8 mouse cellular contexts compared by ENCODE assay signal in genomic region chr1:119047462-119048371, GRCm38 (mm10). TPM values are rescaled to one million over a fixed set of nuclear protein-coding genes. Genes with fewer than 3 reads are reported as not detected.
A peak's percentile ranks its signal among the peaks of the same experiment; 100 is the strongest.
DNase-seq lines count a peak whose midpoint lies in the region; ATAC-seq and TF ChIP-seq lines count a peak whose summit lies in the region.

No protein-coding gene starts in this region.

- H3K36me3 ChIP-seq in liver, embryonic 13.5 days, result no peaks in the 10 kb centered on the region
- no peaks in the 10 kb centered on the region for H3K36me3 ChIP-seq in neural tube, embryonic 15.5 days

- 7% methylated on average over 59 of the region's 61 CpGs for WGBS in liver, embryonic 13.5 days (ENCODE audit: insufficient replicate concordance)
- WGBS in neural tube, embryonic 15.5 days, result 2% methylated on average over 52 of the region's 61 CpGs

- H3K4me3 ChIP-seq in layer of hippocampus, adult 2 months, result peak overlapping the region; percentile 43
- H3K4me3 ChIP-seq in brown adipose tissue, adult 24 weeks (ENCODE audit: insufficient read depth, low read depth, low read length), result peak overlapping the region; percentile 69
- peak overlapping the region; percentile 54 for H3K4me3 ChIP-seq in liver, embryonic 13.5 days (replicated peaks)
- peak overlapping the region; percentile 54 for H3K4me3 ChIP-seq in neural tube, embryonic 15.5 days (replicated peaks)

- peak overlapping the region; percentile 65 for H3K4me2 ChIP-seq in liver, embryonic 13.5 days
- peak overlapping the region; percentile 98 for H3K4me2 ChIP-seq in neural tube, embryonic 15.5 days

- peak in 1 of 2 experiments; percentile 32 for DNase-seq in layer of hippocampus, adult 2 months (ENCODE audit: low spot score in 2 of 2)
- no peak for DNase-seq in layer of hippocampus, postnatal 25 days (ENCODE audit: extremely low spot score in 1 of 2, low spot score in 1 of 2)
- peak; percentile 51 for DNase-seq in kidney, adult 18-20 months
- no peak for DNase-seq in liver, embryonic 13.5 days
- no peak for DNase-seq in c-Kit-positive CD71-positive TER-119-positive erythroid progenitor cells, embryonic 14.5 days (ENCODE audit: low spot score)

- no peak for TF ChIP-seq CTCF in layer of hippocampus, adult 2 months (conservative IDR thresholded peaks at IDR 0.05)

- peak overlapping the region; percentile 29; the same call in 1 of the 2 replicates for H3K9ac ChIP-seq in liver, embryonic 13.5 days
- H3K9ac ChIP-seq in neural tube, embryonic 15.5 days (replicated peaks), result peak overlapping the region; percentile 63

- H3K9me3 ChIP-seq in liver, embryonic 13.5 days (replicated peaks), result no peaks in the 10 kb centered on the region
- no peaks in the 10 kb centered on the region for H3K9me3 ChIP-seq in neural tube, embryonic 15.5 days (replicated peaks)

- peak; percentile 42 for ATAC-seq in granulocyte monocyte progenitor cell, adult 5-6 weeks (replicated peaks; ENCODE audit: poor library complexity, severe bottlenecking)
- 0 out of 2 replicates have a peak, but pooled peaks have one; percentile 12 for ATAC-seq in liver, embryonic 13.5 days (ENCODE audit: low read depth)
- ATAC-seq in neural tube, embryonic 15.5 days (ENCODE audit: low FRiP score), result peak; percentile 49; the same call in 1 of the 2 replicates

- H3K27me3 ChIP-seq in liver, embryonic 13.5 days, result peaks cover 64% of the 10 kb centered on the region
- peaks cover 19% of the 10 kb centered on the region for H3K27me3 ChIP-seq in neural tube, embryonic 15.5 days (replicated peaks)

- peaks cover 2% of the 10 kb centered on the region; the same call in 1 of the 2 replicates for H3K4me1 ChIP-seq in brown adipose tissue, adult 24 weeks (ENCODE audit: control insufficient read depth, insufficient read depth, insufficient read length, low read length)
- peaks cover 6% of the 10 kb centered on the region; the same call in 1 of the 2 replicates for H3K4me1 ChIP-seq in liver, embryonic 13.5 days (replicated peaks)
- peaks cover 45% of the 10 kb centered on the region for H3K4me1 ChIP-seq in neural tube, embryonic 15.5 days

- peak overlapping the region; percentile 84 for H3K27ac ChIP-seq in layer of hippocampus, adult 2 months
- peak overlapping the region; percentile 46; the same call in 1 of the 2 replicates for H3K27ac ChIP-seq in brown adipose tissue, adult 24 weeks (replicated peaks; ENCODE audit: low read depth, low read length)
- H3K27ac ChIP-seq in liver, embryonic 13.5 days, result no peak overlapping the region
- peak overlapping the region; percentile 48 for H3K27ac ChIP-seq in neural tube, embryonic 15.5 days (replicated peaks)

RNA-seq across cellular contexts. Expression of gene Gli2, which starts 5.7 kb away (rescaled TPM):
- 1 to 10 TPM; 4.6 to 4.8 TPM for total RNA-seq in layer of hippocampus, adult 2 months (2021)
- 1 to 10 TPM; 3.4 to 4.1 TPM for total RNA-seq in layer of hippocampus, postnatal 25 days (2021)
- polyA plus RNA-seq in brown adipose tissue, adult 24 weeks (2012; ENCODE audit: insufficient read depth, insufficient read length, missing spikeins), result 0.48 TPM in 1 of 2 replicates, not detected in the other
- total RNA-seq in granulocyte monocyte progenitor cell, adult 5-6 weeks (2014; fragmentation: Nextera tagmentation), result not detected in 2 replicates
- total RNA-seq in granulocyte monocyte progenitor cell, adult 5-6 weeks (2017), result not detected in 2 replicates
- 0.22 and 0.75 TPM in 2 replicates for polyA plus RNA-seq in liver, embryonic 13.5 days (2015; fragmentation: Nextera tagmentation; extraction: Ambion mirVana)
- polyA plus RNA-seq in neural tube, embryonic 15.5 days (2015; fragmentation: Nextera tagmentation; extraction: Ambion mirVana), result 1.6 and 3.1 TPM in 2 replicates

Comparison
In these comparisons a context has a peak if more than half of its experiments do, and no peak if none do; other contexts are left out.
1. RNA of gene Gli2, which starts 5.7 kb away (total RNA-seq): 4.6 to 4.8 TPM in layer of hippocampus, adult 2 months and 3.4 to 4.1 TPM in layer of hippocampus, postnatal 25 days; not detected in granulocyte monocyte progenitor cell, adult 5-6 weeks; every median in the first group is over 4 times any median in the second.
2. Peak in every context shown above with its lines, with median percentiles within 50 percentile points of each other: H3K4me3 ChIP-seq and ATAC-seq.